Mouse (Mus musculus) ovary, postnatal 14 days (tissue): ENCODE measurements around the gene Pacsin1.
A peak's percentile ranks its signal among the peaks of the same experiment; 100 is the strongest.
"Not testable (repeated sequence)": the region's sequence is repeated elsewhere in the genome, so short reads cannot be mapped to it uniquely, and the experiment has no call there.

Experiments
- DNase-seq: peaks from one replicate; pipeline ENCODE4 v3.0.0; 2022; ENCODE audit warnings: low spot score

The Pacsin1 gene

GRCm38 (mm10) chr17:27655089-27656010, at the start of gene Pacsin1:
Gene Pacsin1, plus strand, starts transcription at chr17:27655509.
- DNase-seq: no peak

- DNase-seq: no peak
Measured at GRCm38 (mm10) chr17:27609576-27609975, 45.7 kb upstream of the Pacsin1 start.

GRCm38 (mm10) chr17:27610679-27611518, 44.4 kb upstream of the Pacsin1 start:
- DNase-seq: no peak

GRCm38 (mm10) chr17:27611519-27611884, 43.8 kb upstream of the Pacsin1 start:
- no peak for DNase-seq

- DNase-seq: no peak
Measured at GRCm38 (mm10) chr17:27611994-27612393, 43.3 kb upstream of the Pacsin1 start.

- DNase-seq: no peak
Measured at GRCm38 (mm10) chr17:27613016-27613415, 42.3 kb upstream of the Pacsin1 start.

GRCm38 (mm10) chr17:27615388-27615787, 39.9 kb upstream of the Pacsin1 start:
- no peak for DNase-seq

GRCm38 (mm10) chr17:27621161-27621560, 34.1 kb upstream of the Pacsin1 start:
- DNase-seq: no peak

GRCm38 (mm10) chr17:27621705-27622531, 33.4 kb upstream of the Pacsin1 start:
- no peak for DNase-seq

- peak; percentile 20 for DNase-seq
Measured at GRCm38 (mm10) chr17:27622611-27623359, 32.5 kb upstream of the Pacsin1 start.

GRCm38 (mm10) chr17:27623360-27624326, 31.7 kb upstream of the Pacsin1 start, which contains the start of gene Nudt3:
Gene Nudt3, minus strand, starts transcription at chr17:27623495.
- peak; percentile 88 for DNase-seq

GRCm38 (mm10) chr17:27625455-27626251, 29.7 kb upstream of the Pacsin1 start:
- DNase-seq: no peak

- no peak for DNase-seq
Measured at GRCm38 (mm10) chr17:27626681-27627080, 28.6 kb upstream of the Pacsin1 start.

GRCm38 (mm10) chr17:27627451-27627850, 27.9 kb upstream of the Pacsin1 start:
- DNase-seq: no peak

- no peak for DNase-seq
Measured at GRCm38 (mm10) chr17:27628376-27628775, 26.9 kb upstream of the Pacsin1 start.

GRCm38 (mm10) chr17:27629249-27630020, 25.9 kb upstream of the Pacsin1 start:
- peak; percentile 69 for DNase-seq

- DNase-seq: peak; percentile 82
Measured at GRCm38 (mm10) chr17:27634871-27635574, 20.3 kb upstream of the Pacsin1 start, which contains the start of gene RPS10-NUDT3. Gene RPS10-NUDT3, minus strand, starts transcription at chr17:27635222.

GRCm38 (mm10) chr17:27635575-27635903, 19.8 kb upstream of the Pacsin1 start:
- not testable (repeated sequence) for DNase-seq
